Mouse (Mus musculus): ENCODE results near the gene Skint6. TPM values are rescaled to one million over a fixed set of nuclear protein-coding genes. Genes with fewer than 3 reads are reported as not detected.

The Skint6 gene
- not detected in 2 replicates for polyA plus RNA-seq (2012; rRNA removed)

DNA sequence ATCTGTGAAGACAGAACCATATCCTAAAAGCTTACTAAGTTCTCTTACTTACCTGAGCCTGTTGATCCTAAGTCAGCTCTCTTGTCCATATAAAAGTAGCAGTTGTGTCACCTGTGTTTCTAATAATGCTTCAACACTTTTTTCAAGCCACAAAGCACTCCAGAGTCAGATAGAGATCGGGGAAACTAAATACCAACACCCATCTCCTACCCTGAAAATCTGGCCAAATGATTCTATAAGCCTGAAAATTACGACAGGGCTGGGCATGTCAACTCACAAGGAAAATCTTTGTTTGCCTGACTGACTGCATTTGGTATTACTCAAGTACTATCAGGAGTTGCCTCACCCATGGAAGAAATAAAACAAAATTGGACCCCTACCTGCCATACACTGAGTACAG, at the start of gene Skint6:
Gene Skint6, minus strand, starts transcription at position 101 of the 400 bp plus-strand sequence.

DNA sequence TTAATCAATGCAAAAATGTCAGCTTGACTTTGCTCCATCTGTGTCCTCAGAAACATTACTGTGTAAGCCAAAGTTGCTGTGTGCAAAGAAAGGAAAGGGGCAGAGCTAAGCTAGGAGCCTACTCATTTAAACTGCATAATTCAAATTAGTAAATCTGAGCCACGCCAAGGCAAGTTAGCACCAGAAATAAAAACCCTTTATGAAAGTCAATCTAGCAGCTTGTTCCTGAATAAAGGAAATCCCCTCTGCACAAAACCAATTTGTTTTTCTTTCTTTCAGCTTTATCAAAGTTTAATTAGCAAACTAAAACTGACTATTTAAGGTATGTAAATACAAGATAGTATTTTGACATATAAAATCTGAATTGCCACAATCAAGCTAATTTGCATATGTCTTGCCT, 512.0 kb downstream of the Skint6 start, which contains the start of gene Skint10:
Gene Skint10, minus strand, starts transcription at position 101 of the 400 bp plus-strand sequence.

